Mouse (Mus musculus) right cerebral cortex, postnatal 36 days (tissue): Measurements from ENCODE around the gene Wasf3.
A peak's percentile ranks its signal among the peaks of the same experiment; 100 is the strongest.

Source experiments
- DNase-seq, 2 experiments: peaks; one replicate each; pipeline ENCODE4 v3.0.0; 2022; ENCODE audit warnings: low spot score in 2 of 2, mixed read lengths in 1 of 2

The Wasf3 gene

DNA sequence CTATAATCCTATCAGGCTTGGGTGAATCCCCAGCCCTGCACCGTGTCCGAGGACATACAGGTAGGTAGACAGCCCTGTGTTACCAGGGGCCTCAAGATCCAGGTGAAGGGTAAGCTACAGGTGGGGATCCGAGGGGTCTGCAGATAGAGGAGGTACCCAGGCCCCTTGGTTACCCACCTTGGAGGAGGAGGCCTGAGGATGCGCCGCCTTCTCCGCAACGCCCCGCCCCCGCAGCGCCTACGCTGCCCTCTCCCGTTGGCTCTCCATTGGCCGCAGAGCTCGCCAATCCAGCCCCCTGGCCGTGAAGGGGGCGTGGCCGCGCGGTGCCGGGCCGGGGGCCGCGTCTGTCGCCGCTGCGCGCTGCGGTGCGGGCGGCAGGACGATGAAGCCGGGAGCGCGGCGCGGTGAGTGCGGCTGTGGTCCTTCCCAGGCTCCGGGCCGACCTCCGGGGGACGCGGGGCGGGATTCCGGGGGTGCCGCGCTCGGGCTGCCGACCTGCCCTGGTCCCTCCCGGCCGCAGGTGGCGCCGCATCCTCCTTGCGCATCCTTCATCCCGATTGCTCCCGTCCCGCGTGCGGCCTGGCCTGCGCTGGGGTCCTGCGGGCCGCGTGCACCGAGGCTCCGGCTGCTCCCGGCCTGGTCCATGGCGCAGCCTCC lies at the start of gene Wasf3:
TSS of gene Wasf3 (plus strand) at position 51 of the 657 bp plus-strand sequence.
- peak; percentile 84 to 87 for DNase-seq

DNA sequence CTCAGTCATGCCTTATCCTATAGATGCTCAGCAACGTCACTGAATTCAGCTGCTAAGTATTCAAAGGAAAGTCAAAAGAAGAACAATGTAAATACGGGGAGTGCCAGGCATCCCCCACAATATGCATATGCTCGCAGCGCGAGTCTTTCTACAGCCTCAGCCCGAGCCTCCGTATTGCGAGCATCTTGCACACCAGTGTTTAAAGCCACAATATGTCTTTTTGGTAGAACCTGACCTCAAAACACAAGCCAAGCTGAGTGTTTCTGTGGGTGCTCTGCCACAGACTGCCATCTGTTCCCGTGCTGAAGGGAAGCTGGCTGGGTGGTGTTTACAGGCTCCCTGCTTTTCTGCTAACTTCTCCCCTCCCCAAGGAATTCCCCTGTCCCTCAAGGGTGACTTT lies 46.7 kb upstream of the Wasf3 start:
- DNase-seq: peak; percentile 58 to 82

GRCm38 (mm10) chr5:146340037-146340436 lies 44.7 kb upstream of the Wasf3 start:
- DNase-seq: no peak

GRCm38 (mm10) chr5:146344911-146345686 lies 39.7 kb upstream of the Wasf3 start:
- no peak for DNase-seq

DNA sequence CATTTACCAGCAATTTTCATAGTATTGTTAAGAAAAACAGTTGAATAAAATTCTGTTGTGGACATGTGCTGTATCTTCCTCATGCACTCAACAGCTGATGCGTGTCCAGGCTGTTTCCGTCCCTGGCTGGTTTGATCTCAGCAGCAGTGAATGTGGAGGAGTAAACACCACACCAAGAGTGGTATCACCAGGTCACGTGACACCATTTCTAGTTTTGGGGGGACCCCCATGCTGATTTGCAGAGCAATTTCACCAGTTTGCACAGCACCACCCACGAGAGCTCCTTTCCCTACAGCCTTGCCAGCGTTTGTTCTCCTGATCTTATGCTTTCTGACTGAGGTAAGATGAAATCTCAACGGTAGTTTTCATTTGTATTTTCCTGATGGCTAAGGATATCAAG lies 37.7 kb upstream of the Wasf3 start:
- DNase-seq: no peak

DNA sequence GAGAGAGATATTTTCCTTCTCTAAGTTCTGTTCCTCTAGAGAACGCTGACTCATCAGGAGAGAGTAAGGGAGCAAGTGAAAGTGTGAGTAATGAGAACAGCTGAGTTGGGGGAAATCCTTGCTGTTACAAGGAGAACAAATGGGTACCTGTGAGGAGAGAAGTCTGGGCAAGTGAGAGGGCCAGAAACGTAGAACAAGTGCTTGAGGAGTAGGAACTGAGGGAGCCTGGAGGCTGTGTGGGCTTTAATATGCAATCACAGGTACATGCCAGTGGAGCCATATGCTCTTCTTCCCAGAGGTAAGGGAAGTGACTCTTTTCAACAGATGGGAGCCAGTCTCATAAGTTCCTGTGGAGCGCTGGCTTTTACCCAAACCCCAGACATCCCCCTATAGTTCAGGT lies 35.6 kb upstream of the Wasf3 start:
- no peak for DNase-seq

DNA sequence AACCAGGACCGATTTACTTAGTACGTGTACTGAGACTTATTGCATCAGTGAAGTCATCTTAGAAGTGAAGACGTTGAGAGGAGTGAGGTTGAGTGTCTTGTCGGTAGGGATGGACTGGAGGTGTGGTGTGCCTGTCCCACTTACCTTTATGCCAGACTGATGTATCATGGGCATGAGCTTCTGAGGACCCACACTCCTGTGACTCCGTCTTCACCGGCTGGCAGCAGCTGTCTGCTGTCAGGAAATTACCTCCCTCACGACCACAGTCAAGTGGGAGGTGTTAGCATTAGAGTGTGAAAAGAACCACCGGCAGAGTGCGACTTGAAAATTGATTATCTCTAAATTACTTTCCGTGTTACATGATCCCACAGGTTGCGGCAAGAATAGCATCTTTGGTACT lies 34.0 kb upstream of the Wasf3 start:
- DNase-seq: no peak

GRCm38 (mm10) chr5:146352006-146352405 lies 32.8 kb upstream of the Wasf3 start:
- DNase-seq: no peak

- no peak for DNase-seq
Measured at GRCm38 (mm10) chr5:146360386-146360785, 24.4 kb upstream of the Wasf3 start.

DNA sequence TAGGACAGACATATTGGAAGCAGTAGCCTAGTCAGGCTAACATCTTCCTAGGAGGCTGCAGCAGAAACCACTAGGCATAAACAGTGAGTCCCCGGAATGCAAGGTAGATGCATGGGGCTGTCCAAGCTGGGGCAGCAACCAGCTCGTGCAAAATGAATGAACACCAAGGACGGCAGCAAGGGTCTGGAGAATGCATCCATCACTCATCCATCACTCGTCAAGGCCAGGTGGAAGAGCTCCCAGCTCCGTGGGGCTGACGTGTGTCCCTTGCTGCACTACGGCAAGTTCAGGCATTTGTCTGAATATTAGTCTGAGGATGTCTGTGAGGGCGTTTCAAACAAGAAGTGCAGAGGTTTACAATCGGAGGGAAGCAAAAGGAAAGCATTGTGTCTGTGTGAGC lies 22.1 kb upstream of the Wasf3 start:
- no peak for DNase-seq

- DNase-seq: no peak
Measured at GRCm38 (mm10) chr5:146368356-146368755, 16.4 kb upstream of the Wasf3 start.

DNA sequence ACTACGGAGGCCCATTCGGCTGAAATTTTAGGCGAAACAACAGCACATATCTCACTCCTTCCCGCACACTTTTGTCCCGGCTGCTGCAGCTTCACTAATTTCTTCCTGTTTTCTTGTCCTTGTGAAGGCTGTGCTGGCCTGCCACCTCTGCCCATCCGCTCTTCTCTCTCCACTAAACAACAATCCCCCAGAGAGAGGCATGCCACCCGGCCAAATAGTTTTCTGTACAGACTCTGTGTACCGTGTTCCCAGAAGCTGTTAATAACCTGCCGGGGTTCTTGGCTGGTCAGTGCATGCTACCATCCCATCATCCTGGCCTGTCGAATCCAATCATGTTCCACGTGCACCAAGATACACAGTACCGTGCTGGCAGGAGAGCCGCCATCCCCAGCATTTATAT lies 15.8 kb upstream of the Wasf3 start:
- DNase-seq: no peak

DNA sequence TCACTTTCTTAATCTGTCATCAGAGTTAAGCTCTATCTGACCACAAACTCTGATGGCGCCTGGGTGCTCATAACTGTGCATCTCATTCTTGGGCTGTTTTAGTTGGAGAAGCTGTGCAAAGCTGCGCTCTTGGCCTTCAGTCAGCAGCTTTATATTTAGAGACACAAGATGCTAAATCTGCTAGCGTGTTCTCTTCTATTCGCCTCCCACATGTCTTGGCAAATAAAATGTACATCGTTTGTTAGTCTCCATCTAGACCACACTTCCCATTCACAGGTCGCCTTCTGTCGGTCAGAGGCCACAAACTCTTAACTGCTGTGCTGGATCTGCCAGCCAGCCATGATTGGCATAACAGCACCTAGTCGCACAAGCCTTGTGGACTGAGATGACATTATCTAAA lies 14.0 kb upstream of the Wasf3 start:
- DNase-seq: peak; percentile 44 to 70

GRCm38 (mm10) chr5:146373238-146373637 lies 11.5 kb upstream of the Wasf3 start:
- DNase-seq: no peak

DNA sequence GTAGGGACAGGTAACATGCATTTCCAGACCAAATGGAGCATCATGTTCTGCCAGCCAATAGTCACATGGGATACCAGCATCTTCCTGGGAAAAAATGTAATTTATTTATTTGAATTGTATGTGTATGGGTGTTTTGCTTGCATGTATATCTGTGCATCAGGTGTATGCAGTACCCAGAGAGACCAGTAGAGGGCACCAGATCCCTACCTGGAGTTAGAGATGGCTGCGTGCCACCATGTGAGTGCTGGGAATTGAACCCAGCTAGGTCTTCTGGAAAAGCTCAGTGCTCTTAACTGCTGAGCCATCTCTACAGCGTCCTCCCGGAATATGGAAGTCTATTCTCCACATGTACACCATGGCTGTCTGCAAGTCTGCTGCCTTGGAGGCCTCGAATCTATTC lies 8.2 kb upstream of the Wasf3 start:
- DNase-seq: no peak

GRCm38 (mm10) chr5:146380041-146380440 lies 4.7 kb upstream of the Wasf3 start:
- no peak for DNase-seq

- DNase-seq: no peak
Measured at GRCm38 (mm10) chr5:146382268-146382667, 2.5 kb upstream of the Wasf3 start.

DNA sequence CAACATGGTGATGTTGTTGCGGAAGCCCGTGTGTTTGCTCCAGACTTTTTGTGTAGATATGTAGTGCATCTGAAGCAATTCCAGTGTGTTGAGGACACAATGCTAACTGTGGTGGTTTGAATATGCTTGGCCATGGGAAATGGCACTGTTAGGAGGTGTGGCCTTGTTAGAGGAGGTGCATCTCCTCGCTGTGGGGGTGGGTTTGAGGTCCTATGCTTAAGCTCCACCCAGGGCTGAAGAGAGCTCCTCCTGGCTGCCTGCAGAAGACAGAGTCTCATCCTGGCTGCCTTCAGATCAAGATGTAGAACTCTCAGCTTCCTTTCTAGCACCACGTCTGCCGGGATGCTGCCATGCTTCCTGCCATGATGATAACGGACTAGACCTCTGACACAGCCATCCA lies 1.4 kb upstream of the Wasf3 start:
- DNase-seq: no peak

DNA sequence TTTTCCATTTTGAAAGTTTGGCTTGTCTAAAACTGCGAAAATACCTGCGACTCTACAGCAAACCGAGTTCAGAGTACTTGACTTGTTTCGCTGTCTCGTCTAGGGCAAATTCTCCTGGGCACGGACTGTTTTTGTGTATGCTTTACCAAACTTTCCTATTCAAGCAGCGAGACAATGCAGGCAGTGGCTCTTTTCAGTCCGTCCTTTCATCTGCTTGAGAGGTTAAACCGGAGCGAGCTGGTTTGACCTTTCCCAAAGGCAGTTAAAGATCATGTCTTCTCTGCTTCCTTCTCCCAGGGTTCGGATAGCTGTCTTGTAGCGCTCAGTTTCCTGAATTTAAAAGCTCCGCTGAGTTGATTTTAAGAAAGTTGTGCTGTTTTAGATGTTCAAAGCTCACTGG lies 1.2 kb downstream of the Wasf3 start:
- no peak for DNase-seq

DNA sequence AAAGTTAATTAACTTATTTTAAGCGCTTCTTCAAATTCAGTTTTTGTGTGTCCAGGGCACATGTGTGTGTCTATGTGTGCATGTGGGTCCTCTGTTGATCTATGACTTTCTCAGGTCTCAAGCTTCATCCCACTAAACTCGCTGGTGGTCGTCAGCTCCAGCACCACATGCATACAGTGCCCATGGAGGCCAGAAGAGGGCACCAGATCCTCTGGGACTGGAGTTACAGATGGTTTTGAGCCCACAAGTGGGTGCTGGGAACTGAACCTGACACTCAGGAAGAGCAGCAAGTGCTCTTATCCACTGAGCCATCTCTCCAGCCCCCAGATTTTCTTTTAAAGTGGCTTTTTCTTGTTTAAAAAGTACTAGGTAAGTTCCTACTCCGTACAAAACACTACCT lies 2.1 kb downstream of the Wasf3 start:
- no peak for DNase-seq

DNA sequence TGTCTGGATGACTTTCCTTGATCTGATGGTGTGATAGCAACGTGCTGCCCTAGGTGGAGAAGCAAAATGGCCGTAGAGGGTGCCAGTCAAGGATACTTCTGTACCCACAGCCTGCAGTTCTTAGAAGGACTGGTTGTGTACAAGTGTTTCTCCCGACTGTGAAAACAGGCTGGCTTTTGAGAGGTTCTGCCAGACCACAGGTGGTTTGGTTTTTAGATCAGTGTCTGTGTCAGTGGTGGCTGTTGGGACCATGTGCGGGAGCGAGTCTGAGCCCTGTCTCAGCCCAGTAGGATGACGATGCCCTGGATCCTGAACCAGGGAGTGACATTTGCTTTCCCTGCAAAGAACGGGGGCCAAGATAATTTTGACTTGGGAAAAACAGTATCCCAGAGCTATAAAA lies 9.8 kb downstream of the Wasf3 start:
- DNase-seq: no peak

- no peak for DNase-seq
Measured at GRCm38 (mm10) chr5:146397253-146397652, 12.5 kb downstream of the Wasf3 start.

- DNase-seq: no peak
Measured at GRCm38 (mm10) chr5:146398386-146399115, 13.8 kb downstream of the Wasf3 start.
